Mouse (Mus musculus) frontal cortex, postnatal 10 days (tissue): ENCODE measurements at regions not wholly inside any gene's neighbourhood (a gene's known extent, or its start where the extent isn't known, plus 50 kb on each side); places are given as distances from the start of the nearest gene placed in this dataset.

Experiments used
- DNase-seq, 2 experiments: peaks; one replicate each; pipeline ENCODE4 v3.0.0; 2022; ENCODE audit warnings: low spot score in 2 of 2, mixed read lengths in 1 of 2

- no peak for DNase-seq
Measured at GRCm38 (mm10) chr6:81564295-81564694, 359.2 kb upstream of the Gcfc2 start.

- no peak for DNase-seq
Measured at GRCm38 (mm10) chr6:81586441-81587117, 336.9 kb upstream of the Gcfc2 start.

- no peak for DNase-seq
Measured at GRCm38 (mm10) chr6:81589727-81590126, 333.7 kb upstream of the Gcfc2 start.

- no peak for DNase-seq
Measured at GRCm38 (mm10) chr6:81595926-81596325, 327.5 kb upstream of the Gcfc2 start.

GRCm38 (mm10) chr6:81608637-81609036, 314.8 kb upstream of the Gcfc2 start:
- no peak for DNase-seq

GRCm38 (mm10) chr6:81611980-81612379, 311.5 kb upstream of the Gcfc2 start:
- DNase-seq, result no peak

- DNase-seq, result no peak
Measured at GRCm38 (mm10) chr6:81618018-81618417, 305.5 kb upstream of the Gcfc2 start.

GRCm38 (mm10) chr6:81621028-81621427, 302.4 kb upstream of the Gcfc2 start:
- DNase-seq, result no peak

GRCm38 (mm10) chr6:81622714-81623113, 300.8 kb upstream of the Gcfc2 start:
- no peak for DNase-seq

- DNase-seq, result no peak
Measured at GRCm38 (mm10) chr6:81625016-81625415, 298.5 kb upstream of the Gcfc2 start.

- DNase-seq, result no peak
Measured at GRCm38 (mm10) chr6:81633586-81633985, 289.9 kb upstream of the Gcfc2 start.

- DNase-seq, result no peak
Measured at GRCm38 (mm10) chr6:81647615-81648375, 275.7 kb upstream of the Gcfc2 start.

- no peak for DNase-seq
Measured at GRCm38 (mm10) chr6:81651856-81652255, 271.6 kb upstream of the Gcfc2 start.

- no peak for DNase-seq
Measured at GRCm38 (mm10) chr6:81655205-81655604, 268.3 kb upstream of the Gcfc2 start.

- DNase-seq, result peak; percentile 27 to 35
Measured at GRCm38 (mm10) chr6:81660478-81661395, 262.7 kb upstream of the Gcfc2 start.

GRCm38 (mm10) chr6:81668944-81669343, 254.5 kb upstream of the Gcfc2 start:
- DNase-seq, result no peak

- DNase-seq, result no peak
Measured at GRCm38 (mm10) chr6:81673316-81673715, 250.2 kb upstream of the Gcfc2 start.

GRCm38 (mm10) chr6:81697284-81697683, 226.2 kb upstream of the Gcfc2 start:
- DNase-seq, result no peak

- DNase-seq, result no peak
Measured at GRCm38 (mm10) chr6:81698173-81698572, 225.3 kb upstream of the Gcfc2 start.

- no peak for DNase-seq
Measured at GRCm38 (mm10) chr6:81714867-81715266, 208.6 kb upstream of the Gcfc2 start.

- DNase-seq, result no peak
Measured at GRCm38 (mm10) chr6:81716371-81716770, 207.1 kb upstream of the Gcfc2 start.
